Mouse (Mus musculus): Measurements from ENCODE around the gene Agtrap.
A peak's percentile ranks its signal among the peaks of the same experiment; 100 is the strongest.

Gene Agtrap

DNA sequence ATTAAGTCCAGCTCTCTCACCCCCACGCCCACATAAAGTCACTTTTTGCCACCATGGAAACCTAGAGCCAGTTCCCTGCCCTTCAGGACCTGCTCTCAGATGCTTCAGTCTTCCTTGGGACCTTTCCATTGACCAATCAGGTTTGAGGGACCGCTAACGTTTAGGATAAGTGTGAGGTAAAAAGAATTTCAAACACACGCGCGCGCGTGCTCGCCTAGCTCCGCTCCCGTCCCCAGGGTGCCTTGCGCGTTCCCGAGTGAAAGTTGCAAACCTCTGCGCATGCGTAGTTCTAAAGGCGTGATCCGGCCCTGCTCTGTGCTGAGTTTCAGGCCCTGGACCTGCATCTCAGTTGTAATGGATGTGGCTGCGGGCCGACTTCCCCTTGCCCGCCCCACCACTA is 12.6 kb downstream of the Agtrap start:
- peak; percentile 90 for DNase-seq (ENCODE audit: low read depth, low spot score)

GRCm38 (mm10) chr4:148074521-148075189 is 13.2 kb downstream of the Agtrap start:
- peak; percentile 85 for DNase-seq (ENCODE audit: low read depth, low spot score)

DNA sequence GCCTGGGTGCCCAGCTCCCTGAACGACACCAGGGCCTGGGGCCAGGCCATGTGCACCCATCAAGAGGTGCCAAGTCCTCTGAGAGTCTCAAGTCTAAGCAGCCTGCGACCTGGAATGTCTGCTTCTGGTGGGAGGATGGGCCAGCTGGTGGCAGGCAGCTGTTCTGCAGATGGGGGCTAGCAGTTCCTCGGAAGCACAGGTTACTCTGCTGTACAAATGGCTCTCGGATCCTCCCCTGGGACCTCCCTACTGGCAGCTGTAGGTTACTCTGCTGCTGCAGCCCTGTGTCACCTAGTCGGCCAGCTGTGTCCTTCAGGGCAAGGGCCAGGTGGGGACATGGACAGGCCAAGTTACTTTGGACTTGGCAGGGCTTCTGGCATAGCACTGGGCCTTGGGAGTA is 16.3 kb downstream of the Agtrap start:
- DNase-seq (ENCODE audit: low read depth, low spot score), result no peak

GRCm38 (mm10) chr4:148069602-148070218 is 18.1 kb downstream of the Agtrap start:
- DNase-seq (ENCODE audit: low read depth, low spot score), result no peak

DNA sequence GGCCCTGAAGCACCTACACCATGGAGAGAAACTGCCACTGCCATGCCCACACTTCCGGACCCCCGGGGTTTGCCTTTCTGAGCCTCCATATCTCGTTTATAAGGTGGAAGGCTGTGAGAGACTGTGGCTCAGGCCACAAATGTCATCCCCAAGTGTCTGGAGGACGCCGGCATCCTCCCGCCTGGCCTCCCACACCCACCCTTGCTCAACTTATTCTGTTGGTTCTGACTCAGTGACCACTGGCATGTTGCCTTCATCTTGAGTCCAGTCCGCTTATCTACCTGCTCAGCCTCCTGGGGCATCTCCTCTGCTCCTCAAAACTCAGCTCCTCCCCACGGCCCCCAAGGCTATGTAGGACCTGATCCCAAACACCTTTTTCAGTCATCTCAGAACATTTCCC is 20.5 kb downstream of the Agtrap start:
- no peak for DNase-seq (ENCODE audit: low read depth, low spot score)

DNA sequence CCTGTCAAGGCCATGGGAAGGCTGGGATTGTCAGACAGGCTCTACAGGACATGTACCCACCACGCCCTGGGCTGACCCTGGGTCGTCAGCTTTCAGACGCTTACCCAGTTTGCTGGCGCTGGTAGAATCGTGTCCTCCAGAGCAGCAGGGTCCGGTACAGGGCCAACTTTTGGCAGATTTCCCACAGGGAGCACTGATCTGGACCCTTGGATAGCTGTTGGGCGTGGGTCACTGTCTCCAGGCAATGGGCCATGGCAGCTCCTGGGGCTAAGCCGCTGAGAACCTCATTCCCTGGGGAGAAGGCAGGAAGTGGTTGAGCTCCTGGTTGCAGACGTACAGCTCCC is 21.5 kb downstream of the Agtrap start:
- no peak for DNase-seq (ENCODE audit: low read depth, low spot score)

GRCm38 (mm10) chr4:148065702-148066400 is 22.0 kb downstream of the Agtrap start:
- peak; percentile 49 for DNase-seq (ENCODE audit: low read depth, low spot score)

- no peak for DNase-seq (ENCODE audit: low read depth, low spot score)
Observed at GRCm38 (mm10) chr4:148061086-148061480, 26.7 kb downstream of the Agtrap start.

- peak; percentile 49 for DNase-seq (ENCODE audit: low read depth, low spot score)
Observed at GRCm38 (mm10) chr4:148060120-148061085, 27.4 kb downstream of the Agtrap start.

- no peak for DNase-seq (ENCODE audit: low read depth, low spot score)
Observed at GRCm38 (mm10) chr4:148058993-148059392, 28.8 kb downstream of the Agtrap start.

GRCm38 (mm10) chr4:148058218-148058819 is 29.5 kb downstream of the Agtrap start:
- DNase-seq (ENCODE audit: low read depth, low spot score), result no peak

- DNase-seq (ENCODE audit: low read depth, low spot score), result no peak
Observed at GRCm38 (mm10) chr4:148057661-148058209, 30.1 kb downstream of the Agtrap start.

DNA sequence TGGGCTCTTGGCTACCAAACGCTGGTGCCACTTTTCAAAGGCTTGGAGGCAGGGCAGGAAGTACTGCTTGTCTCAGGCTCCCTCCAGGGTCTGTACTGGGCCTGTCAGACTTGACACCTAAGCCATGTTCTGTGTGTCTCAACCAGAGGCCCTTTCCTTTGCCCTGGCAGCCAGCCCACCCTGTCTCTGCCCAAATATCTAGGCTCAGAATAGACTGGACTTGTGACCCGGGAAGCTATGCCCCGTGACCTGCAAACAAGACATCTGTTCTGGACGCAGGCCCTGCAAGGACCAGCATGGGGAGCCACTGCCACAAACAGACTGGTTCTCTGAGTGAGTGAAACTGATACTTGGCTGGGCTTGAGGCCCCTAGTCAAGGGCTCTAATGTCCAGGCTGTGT is 31.0 kb downstream of the Agtrap start:
- no peak for DNase-seq (ENCODE audit: low read depth, low spot score)

- DNase-seq (ENCODE audit: low read depth, low spot score), result no peak
Observed at GRCm38 (mm10) chr4:148056246-148056645, 31.6 kb downstream of the Agtrap start.

DNA sequence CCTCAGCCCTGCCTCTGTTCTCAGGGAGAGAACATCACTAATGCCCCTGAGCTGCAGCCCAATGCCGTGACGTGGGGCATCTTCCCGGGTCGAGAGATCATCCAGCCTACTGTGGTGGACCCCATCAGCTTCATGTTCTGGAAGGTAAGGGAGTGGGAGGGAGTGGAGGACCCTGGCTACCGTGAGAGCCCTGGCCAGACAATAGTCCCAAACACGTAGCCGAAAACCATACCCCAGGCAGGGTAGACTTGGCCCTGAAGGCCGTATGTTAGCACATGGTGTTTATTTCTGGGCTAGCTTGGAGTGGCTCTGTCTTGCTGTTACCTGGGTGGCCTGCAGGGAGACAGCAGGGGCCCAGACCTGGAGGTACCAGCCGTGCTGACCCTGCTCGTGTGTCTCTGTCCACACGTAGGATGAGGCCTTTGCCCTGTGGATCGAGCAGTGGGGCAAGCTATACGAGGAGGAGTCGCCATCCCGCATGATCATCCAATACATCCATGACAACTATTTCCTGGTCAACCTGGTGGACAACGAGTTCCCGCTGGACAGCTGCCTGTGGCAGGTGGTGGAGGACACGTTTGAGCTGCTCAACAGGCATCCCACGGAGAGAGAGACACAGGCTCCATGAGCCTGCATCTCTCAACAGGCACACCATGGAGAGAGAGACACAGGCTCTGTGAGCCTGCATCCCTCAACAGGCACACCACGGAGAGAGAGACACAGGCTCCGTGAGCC is 32.7 kb downstream of the Agtrap start:
- no peak for DNase-seq (ENCODE audit: low read depth, low spot score)

DNA sequence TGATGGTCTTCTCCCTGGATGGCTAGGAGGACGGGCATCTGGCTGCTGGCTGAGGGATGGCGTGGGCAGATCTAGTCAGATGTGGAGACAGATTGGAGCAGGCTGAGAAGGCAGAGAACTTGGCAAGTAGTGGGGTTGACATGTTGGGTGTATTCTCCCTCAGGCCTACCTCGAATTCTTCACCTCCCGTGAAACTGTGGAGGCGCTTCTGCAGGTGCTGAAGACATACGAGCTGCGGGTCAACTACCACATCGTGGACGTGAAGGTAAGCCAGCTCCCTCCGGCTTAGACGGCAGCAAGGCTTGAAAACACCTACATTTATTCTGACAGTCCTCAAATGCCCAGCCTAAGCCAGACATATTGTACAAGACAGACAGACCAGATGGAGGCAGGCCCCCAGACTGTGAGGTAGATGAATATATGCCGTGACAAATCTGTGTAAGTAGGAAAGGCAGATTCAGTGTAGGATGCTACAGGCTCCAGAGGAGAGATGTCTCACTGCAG is 34.4 kb downstream of the Agtrap start:
- no peak for DNase-seq (ENCODE audit: low read depth, low spot score)

DNA sequence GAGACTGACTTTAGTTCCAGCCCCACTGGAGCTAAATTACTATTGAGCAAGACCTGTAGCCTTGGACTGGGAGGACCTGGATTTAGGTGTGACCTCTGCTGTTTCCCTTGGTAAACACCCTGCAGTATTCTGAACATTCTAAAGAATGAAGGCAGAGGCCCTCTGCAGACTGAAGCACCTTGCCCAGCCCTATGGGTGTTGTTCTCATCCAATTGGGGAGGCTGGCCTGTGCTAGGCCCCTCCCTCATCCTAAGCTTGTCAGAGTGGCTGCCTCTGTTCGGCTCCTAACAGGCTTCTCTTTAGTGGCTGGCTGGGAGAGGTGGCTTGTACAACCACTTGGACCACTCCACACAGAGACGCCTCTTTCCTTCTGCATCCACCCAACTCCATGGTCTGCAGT is 34.9 kb downstream of the Agtrap start:
- DNase-seq (ENCODE audit: low read depth, low spot score), result no peak

DNA sequence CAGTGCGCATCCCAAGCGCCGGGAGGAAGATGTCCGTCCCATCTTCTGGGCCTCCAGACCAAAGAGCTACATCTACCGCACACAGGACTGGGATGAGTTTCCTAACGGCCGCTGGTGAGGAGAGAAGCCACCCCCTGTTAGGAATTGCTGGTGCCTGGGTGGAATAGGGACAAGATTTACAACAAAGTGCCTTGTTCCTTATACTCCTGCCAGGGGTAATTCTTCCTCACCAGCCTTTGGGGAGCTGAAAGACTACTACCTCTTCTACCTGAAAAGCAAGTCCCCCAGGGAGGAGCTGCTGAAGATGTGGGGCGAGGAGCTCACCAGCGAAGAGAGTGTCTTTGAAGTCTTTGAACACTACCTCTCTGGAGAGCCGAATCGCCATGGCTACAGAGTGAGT is 35.9 kb downstream of the Agtrap start:
- DNase-seq (ENCODE audit: low read depth, low spot score), result no peak

DNA sequence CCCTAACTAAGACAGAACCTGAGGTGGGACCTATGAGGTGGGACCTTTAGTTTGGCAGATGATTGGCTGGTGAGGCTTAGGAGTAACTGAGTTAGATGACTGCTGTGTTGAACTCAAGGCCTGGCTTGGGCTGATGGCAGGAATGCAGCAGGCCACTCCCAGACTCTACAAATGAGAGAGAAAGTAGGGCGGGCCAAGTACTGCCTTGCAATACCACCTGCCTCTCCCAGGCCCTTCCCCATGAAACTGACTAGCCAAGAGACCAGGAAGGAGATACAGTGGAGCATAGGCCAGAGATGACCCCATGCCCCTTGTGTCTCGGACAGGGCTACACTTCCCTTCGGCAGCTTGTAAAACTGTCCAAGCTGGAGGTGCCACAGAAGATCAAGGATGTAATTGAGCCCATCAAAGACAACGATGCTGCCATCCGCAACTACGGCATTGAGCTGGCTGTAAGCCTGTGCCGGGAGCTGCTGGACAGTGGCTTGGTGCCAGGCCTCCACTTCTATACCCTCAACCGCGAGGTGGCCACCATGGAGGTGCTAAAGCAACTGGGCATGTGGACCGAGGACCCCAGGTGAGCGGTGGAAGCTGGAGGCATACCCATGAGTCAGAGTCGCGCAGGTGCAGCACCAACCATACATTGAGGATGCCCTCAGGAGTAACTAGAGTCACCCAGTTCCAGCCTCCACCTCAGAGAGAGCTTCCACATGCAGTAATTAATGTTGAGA is 36.6 kb downstream of the Agtrap start:
- DNase-seq (ENCODE audit: low read depth, low spot score), result peak; percentile 70
